Mouse (Mus musculus) midbrain, embryonic 14.5 days (tissue): ENCODE measurements around the gene Brd7. TPM values are rescaled to one million over a fixed set of nuclear protein-coding genes. Genes with fewer than 3 reads are reported as not detected.

Experiments
- ATAC-seq: fragments of 200-750 bp; cut with Nextera tagmentation; 2 replicates; pipeline ENCODE4 v1.8.0; 2017; ENCODE audit warnings: moderate number of reproducible peaks, moderate library complexity; ENCODE audit not compliant: low FRiP score, low TSS enrichment
- DNase-seq: peaks from one replicate; pipeline ENCODE4 v3.0.0-alpha.2; 2015
- H3K27ac ChIP-seq: fragments of 300-500 bp; sonication (generic); replicated peaks from 2 replicates; pipeline ENCODE4 v1.5.1; 2014; ENCODE audit warnings: mild to moderate bottlenecking, low read depth, low read length, moderate library complexity
- H3K27me3 ChIP-seq: fragments of 300-500 bp; sonication (generic); 2 replicates; pipeline ENCODE4 v1.6.1; 2014; ENCODE audit warnings: low read length, control low read depth, mixed read lengths; ENCODE audit not compliant: control insufficient read depth, insufficient read depth
- H3K36me3 ChIP-seq: fragments of 300-500 bp; sonication (generic); 2 replicates; pipeline ENCODE4 v1.6.1; 2014; ENCODE audit warnings: low read length, control low read depth; ENCODE audit not compliant: control insufficient read depth, insufficient read depth
- H3K4me1 ChIP-seq: fragments of 300-500 bp; sonication (generic); 2 replicates; pipeline ENCODE4 v1.6.1; 2014; ENCODE audit warnings: mild to moderate bottlenecking, antibody characterized with exemption, low read length, control low read depth; ENCODE audit not compliant: control insufficient read depth, insufficient read depth
- H3K4me2 ChIP-seq: fragments of 300-500 bp; sonication (generic); 2 replicates; pipeline ENCODE4 v1.6.1; 2014; ENCODE audit warnings: mild to moderate bottlenecking, low read length, moderate library complexity
- H3K4me3 ChIP-seq: fragments of 300-500 bp; sonication (generic); replicated peaks from 2 replicates; pipeline ENCODE4 v1.5.1; 2014; ENCODE audit warnings: low read depth, low read length
- H3K9ac ChIP-seq: fragments of 300-500 bp; sonication (generic); replicated peaks from 2 replicates; pipeline ENCODE4 v1.6.1; 2014; ENCODE audit warnings: mild to moderate bottlenecking, low read length, moderate library complexity
- H3K9me3 ChIP-seq: fragments of 300-500 bp; sonication (generic); 2 replicates; pipeline ENCODE4 v1.6.1; 2016; ENCODE audit warnings: low read length, control low read depth, mixed read lengths; ENCODE audit not compliant: control insufficient read depth
- WGBS: fragments of 180-500 bp; shearing (Covaris S2); extraction: QIAGEN DNeasy Blood & Tissue Kit; methylation state at CpG from one replicate; pipeline ENCODE4 v1.1.7; 2014; 5-methylcytosine and 5-hydroxymethylcytosine counted together
- polyA plus RNA-seq: library from polyadenylated mRNA; unstranded; fragments of >200 nt; fragmentation: Nextera tagmentation; extraction: Ambion mirVana; gene quantifications from 2 replicates; pipeline ENCODE4 v1.2.1, GENCODE M21; 2014

Gene Brd7
- polyA plus RNA-seq, 1 experiment from 2014 or later = 82.5 TPM

DNA sequence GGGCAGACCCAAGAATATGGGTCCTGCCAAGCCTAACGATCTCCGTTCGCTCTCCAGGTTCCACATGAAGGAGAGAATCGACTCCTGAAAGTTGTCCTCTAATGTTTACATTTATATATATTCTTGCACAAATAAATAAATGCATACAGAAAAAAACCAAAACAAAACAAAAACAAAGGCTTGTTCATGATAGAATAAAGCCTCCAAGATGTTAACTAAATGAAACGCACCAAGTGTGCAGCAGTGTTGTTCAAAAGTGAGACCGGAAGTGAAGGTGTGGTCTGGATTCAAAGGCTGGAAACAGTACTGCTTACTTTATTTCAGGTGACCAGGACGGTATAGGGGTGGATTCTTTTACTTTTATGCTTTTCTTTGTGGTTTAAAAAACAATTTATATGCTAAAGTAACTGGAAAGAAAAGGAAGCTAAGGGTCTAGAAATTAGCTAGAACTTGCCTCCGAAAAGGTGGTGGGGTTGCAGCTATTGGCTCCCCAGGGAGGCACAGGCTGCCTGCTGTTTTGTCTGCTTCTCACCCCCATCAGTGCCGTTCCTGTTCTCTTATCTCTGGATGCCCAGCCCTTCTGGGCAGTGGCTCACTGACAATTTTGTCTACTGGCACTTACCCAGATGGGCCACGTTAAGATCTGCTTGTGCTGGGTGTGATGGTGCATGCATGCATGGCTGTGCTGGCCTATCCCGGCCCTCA, 604 bp upstream of the Brd7 start:
- Histone ChIP-seq H3K4me3 (peak overlapping the region; percentile 94), H3K9ac (no peak overlapping the region), H3K9me3 (no peaks in the 10 kb centered on the region), H3K4me2 (peak overlapping the region; percentile 48), H3K27ac (no peak overlapping the region), H3K4me1 (peaks cover 13% of the 10 kb centered on the region; the same call in 1 of the 2 replicates), H3K36me3 (peaks cover 22% of the 10 kb centered on the region), H3K27me3 (no peaks in the 10 kb centered on the region)
- DNase-seq (no peak), ATAC-seq (0 out of 2 replicates have a peak, but pooled peaks have one; percentile 12)
- 38% methylated on average over 11 of the region's 11 CpGs for WGBS

DNA sequence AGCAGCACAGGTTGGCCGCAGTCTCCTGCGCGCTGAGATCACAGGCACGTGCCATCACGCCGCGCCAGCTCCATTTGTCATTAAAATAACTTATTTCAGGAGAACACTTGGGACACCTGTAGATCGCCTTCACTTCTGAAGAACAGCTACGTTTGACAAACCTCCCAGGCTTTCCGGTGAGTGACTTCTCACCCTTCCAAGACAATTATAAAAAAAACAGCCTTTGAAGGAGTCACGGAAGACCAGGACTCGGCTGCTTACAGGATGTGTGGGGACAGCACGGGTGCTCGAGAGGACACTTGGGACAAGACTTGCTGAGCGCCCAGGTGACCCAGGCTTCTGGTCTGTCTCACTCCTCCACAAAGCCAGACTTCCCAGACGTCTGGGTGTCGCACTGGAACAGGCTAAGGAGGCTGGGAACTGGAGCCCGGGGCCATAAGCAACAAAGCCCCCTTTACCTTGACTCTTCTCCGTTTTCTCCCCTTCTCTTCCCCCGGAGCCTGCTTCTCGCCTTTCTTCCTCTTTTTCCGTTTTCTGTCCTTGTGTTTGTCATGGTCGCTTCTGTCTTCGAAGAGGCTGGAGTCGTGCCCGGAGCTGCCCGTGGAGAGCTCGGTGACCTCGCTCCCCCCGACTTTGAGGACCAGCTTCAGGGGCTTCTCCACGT, 818 bp downstream of the Brd7 start:
- Histone ChIP-seq H3K27me3 (no peaks in the 10 kb centered on the region), H3K27ac (peak overlapping the region; percentile 84), H3K9ac (peak overlapping the region; percentile 93), H3K4me2 (peak overlapping the region; percentile 79), H3K4me3 (peak overlapping the region; percentile 94), H3K4me1 (peaks cover 13% of the 10 kb centered on the region; the same call in 1 of the 2 replicates), H3K36me3 (peaks cover 36% of the 10 kb centered on the region), H3K9me3 (no peaks in the 10 kb centered on the region)
- 2% methylated on average over 31 of the region's 31 CpGs for whole genome bisulfite sequencing
- ATAC-seq (no peak), DNase-seq (peak; percentile 20)

DNA sequence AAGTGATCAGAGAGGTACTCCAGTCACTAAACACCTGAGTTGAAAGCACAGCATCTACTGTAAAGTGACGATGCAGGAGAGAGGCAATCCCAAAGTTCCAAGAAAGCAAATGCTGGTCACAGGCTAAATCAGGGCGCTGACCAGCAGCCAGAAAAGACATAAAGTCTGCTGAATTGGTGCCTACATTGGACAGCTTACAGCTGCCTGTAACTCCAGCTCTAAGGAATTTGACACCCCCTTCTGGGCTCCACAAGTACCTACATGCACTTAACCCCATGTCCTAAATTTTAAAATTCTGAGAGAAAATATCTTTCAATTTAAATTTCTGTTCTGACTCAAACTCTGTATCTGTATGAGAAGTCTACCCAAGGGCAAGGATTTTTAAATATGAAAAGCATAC, 2.0 kb downstream of the Brd7 start:
- H3K4me3 ChIP-seq = no peak overlapping the region
- ATAC-seq = no peak
- WGBS = 95% methylated on average over 2 of the region's 2 CpGs

DNA sequence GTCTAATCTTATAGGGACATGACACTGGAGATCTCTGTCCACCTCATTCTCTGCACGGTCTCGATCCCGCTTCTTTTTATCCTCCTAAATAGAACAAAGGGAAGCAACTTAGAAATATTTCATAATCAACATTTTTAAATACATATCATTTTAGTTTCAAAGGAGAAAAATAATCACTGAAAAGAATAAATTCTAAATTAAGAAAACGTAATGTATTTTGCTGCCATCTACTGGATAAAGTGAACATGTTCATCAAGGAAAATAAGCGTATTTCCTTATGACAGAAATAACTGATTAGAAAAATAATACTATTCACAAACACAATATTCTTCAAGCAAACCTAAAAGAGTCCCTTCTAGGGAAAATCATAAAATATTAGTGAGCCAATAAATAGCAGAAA, 4.0 kb downstream of the Brd7 start:
- Histone ChIP-seq H3K4me2 (no peak overlapping the region), H3K4me1 (peaks cover 13% of the 10 kb centered on the region; the same call in 1 of the 2 replicates), H3K9me3 (no peaks in the 10 kb centered on the region), H3K9ac (no peak overlapping the region), H3K27me3 (no peaks in the 10 kb centered on the region), H3K4me3 (no peak overlapping the region), H3K36me3 (peaks cover 67% of the 10 kb centered on the region), H3K27ac (no peak overlapping the region)
- no peak for ATAC-seq
- WGBS = 88% methylated on average over 5 of the region's 5 CpGs
- DNase-seq = peak; percentile 53

More for the DNA sequence above, 2.0 kb downstream of the Brd7 start:
- DNase-seq = no peak
- H3K27ac ChIP-seq = no peak overlapping the region
- peak overlapping the region; percentile 79 for H3K4me2 ChIP-seq
- peaks cover 48% of the 10 kb centered on the region for H3K36me3 ChIP-seq
- H3K9me3 ChIP-seq = no peaks in the 10 kb centered on the region
- no peak overlapping the region for H3K9ac ChIP-seq
- peaks cover 13% of the 10 kb centered on the region; the same call in 1 of the 2 replicates for H3K4me1 ChIP-seq
- H3K27me3 ChIP-seq = no peaks in the 10 kb centered on the region

DNA sequence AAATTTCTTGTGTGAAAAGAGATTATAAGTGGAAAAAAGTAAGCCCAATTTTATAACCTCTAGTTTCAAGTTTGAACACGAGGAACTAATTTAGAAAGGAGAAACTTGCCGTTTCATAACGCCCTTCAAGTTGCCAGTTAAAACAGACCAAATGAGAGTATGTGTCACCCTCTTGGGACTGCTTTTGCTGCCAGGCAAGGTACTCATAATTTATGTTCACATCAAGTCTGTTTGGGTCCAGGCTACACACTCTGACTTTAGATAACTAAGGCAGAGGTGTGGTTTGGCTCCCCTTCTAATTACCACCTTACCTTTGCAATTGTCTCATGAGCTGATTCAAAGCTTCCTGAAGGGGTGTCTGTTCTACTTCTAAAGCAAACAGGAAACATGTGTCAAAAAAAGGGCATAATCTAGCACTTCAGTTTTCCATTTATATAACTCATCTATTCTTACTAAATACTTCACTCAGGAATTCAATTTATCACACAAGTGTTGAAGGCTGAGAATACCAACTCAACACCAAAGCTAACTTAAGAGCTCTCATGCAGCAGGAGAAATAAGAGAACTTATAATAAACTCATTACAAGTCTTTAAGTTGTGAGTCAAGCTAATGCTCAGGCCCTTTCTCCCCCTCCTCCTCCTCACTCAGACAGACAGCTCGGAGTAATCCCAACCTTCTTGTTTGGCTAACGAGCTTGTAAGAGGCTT, 4.6 kb downstream of the Brd7 start:
- 81% methylated on average over 5 of the region's 5 CpGs for WGBS
- H3K36me3 ChIP-seq = peaks cover 71% of the 10 kb centered on the region

DNA sequence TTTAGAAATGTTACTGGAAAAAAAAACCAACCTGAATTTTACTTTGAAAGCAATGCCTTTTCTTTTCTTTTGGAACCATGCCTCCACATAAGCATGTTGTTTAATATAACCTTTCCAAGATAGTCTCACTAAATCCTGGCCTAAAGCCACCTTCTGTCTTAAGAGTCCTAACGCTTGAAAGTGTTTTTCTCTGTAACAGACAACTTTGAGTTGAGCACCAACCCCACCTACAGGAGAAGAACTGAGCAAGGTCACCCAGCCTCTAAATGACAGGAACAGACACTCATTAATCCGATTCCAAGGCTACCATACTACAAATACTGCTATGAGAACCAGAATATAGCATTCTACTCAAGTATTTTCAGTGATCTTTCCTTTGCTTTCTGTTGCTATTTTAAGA, 12.9 kb downstream of the Brd7 start:
- Histone ChIP-seq H3K4me2 (no peak overlapping the region), H3K27me3 (no peaks in the 10 kb centered on the region), H3K36me3 (peaks cover 90% of the 10 kb centered on the region), H3K9me3 (no peaks in the 10 kb centered on the region), H3K9ac (no peak overlapping the region), H3K27ac (no peak overlapping the region), H3K4me3 (no peak overlapping the region), H3K4me1 (no peaks in the 10 kb centered on the region)
- WGBS = 89% methylated on average over 2 of the region's 2 CpGs
- DNase-seq = no peak
- no peak for ATAC-seq

More for the DNA sequence above, 4.6 kb downstream of the Brd7 start:
- DNase-seq (no peak), ATAC-seq (no peak)
- Histone ChIP-seq H3K9ac (no peak overlapping the region), H3K27me3 (no peaks in the 10 kb centered on the region), H3K4me1 (peaks cover 13% of the 10 kb centered on the region; the same call in 1 of the 2 replicates), H3K4me2 (no peak overlapping the region), H3K9me3 (no peaks in the 10 kb centered on the region), H3K27ac (no peak overlapping the region), H3K4me3 (no peak overlapping the region)

DNA sequence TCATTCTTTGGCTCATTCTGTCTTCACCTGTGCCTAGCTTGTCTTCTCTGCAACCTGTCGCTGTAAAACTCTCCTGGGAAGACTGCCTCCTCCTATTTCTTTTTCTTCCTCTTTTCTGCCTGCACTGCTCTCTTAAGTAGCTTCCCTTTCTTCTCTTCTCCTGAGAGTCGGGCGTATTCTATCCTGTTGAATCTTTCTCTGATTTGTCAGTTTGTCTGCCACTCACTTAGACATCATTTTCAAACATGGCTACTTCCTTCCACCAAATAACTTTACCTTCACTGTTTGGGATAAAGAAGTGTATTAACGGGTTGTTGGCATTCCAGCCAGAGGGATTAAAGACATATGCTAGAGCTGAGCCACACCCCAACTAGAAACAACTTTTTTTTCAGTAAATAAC, 20.0 kb downstream of the Brd7 start:
- WGBS = 88% methylated on average over 4 of the region's 4 CpGs
- H3K4me3 ChIP-seq = no peak overlapping the region
- no peak overlapping the region for H3K4me2 ChIP-seq
- ATAC-seq (no peak), DNase-seq (no peak)
- no peaks in the 10 kb centered on the region for H3K4me1 ChIP-seq
- no peaks in the 10 kb centered on the region for H3K27me3 ChIP-seq
- H3K9ac ChIP-seq = no peak overlapping the region
- H3K9me3 ChIP-seq = no peaks in the 10 kb centered on the region
- peaks cover 92% of the 10 kb centered on the region for H3K36me3 ChIP-seq
- no peak overlapping the region for H3K27ac ChIP-seq

DNA sequence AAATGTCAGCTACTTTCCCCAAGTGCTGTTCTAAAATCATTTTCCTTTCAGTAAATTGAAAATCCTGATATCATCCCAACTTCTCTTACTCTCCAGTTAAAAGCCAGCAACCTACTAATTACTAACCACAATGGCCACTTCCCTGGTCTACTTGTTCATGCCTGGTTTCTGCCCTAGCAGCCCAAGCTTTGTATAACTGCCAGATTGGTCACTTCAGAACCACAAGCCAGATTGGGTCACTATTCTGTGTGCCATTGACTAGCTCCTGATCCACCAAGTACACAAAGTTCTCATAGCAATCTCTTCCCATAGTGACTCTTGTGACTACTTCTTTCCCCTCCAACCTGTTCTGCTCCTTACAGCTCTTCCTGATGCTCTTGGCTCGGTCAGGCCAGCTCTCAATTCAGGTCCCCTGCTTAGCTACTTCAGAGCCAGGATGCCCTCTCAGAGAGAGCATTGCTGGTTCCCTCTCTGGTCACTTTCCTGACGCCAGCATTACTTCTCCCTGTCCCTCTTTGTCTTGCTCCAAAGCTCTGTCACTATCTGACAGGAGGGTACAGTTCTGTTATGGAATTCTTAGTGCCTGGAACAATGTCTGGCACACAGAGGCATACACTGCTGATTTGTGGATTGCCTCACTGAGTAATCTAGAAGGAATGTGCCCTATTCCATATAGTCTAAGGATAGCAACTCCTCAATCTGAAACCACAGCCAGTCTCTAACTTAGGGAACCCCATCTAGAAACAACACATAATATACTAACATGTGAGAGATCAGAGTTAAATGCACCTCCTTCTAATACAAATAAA, 21.9 kb downstream of the Brd7 start:
- ATAC-seq (no peak), DNase-seq (no peak)
- Histone ChIP-seq H3K4me1 (no peaks in the 10 kb centered on the region), H3K36me3 (peaks cover 91% of the 10 kb centered on the region), H3K27ac (no peak overlapping the region), H3K9me3 (no peaks in the 10 kb centered on the region), H3K4me2 (no peak overlapping the region), H3K4me3 (no peak overlapping the region), H3K9ac (no peak overlapping the region), H3K27me3 (no peaks in the 10 kb centered on the region)
- WGBS = 93% methylated on average over 2 of the region's 2 CpGs
